Mouse (Mus musculus): ENCODE measurements at regions not wholly inside any gene's neighbourhood (a gene's known extent, or its start where the extent isn't known, plus 50 kb on each side); places are given as distances from the start of the nearest gene placed in this dataset.

- DNase-seq, result peak; percentile 24
Measured at GRCm38 (mm10) chr17:4806051-4806450, 188.1 kb upstream of the Arid1b start.

- DNase-seq, result no peak
Measured at GRCm38 (mm10) chr17:4808926-4809325, 185.2 kb upstream of the Arid1b start.

- DNase-seq, result no peak
Measured at GRCm38 (mm10) chr17:4813232-4813631, 180.9 kb upstream of the Arid1b start.

- no peak for DNase-seq
Measured at GRCm38 (mm10) chr17:4813666-4814065, 180.5 kb upstream of the Arid1b start.

- DNase-seq, result no peak
Measured at GRCm38 (mm10) chr17:4825221-4825895, 168.8 kb upstream of the Arid1b start.

- no peak for DNase-seq
Measured at GRCm38 (mm10) chr17:4834065-4834464, 160.1 kb upstream of the Arid1b start.

- DNase-seq, result no peak
Measured at GRCm38 (mm10) chr17:4834571-4834970, 159.6 kb upstream of the Arid1b start.

GRCm38 (mm10) chr17:4835065-4835705 is 158.9 kb upstream of the Arid1b start:
- DNase-seq, result no peak

GRCm38 (mm10) chr17:4840123-4840522 is 154.0 kb upstream of the Arid1b start:
- no peak for DNase-seq

- no peak for DNase-seq
Measured at GRCm38 (mm10) chr17:4858304-4858703, 135.8 kb upstream of the Arid1b start.

- no peak for DNase-seq
Measured at GRCm38 (mm10) chr17:4864901-4865300, 129.2 kb upstream of the Arid1b start.

GRCm38 (mm10) chr17:4865621-4866020 is 128.5 kb upstream of the Arid1b start:
- no peak for DNase-seq

- no peak for DNase-seq
Measured at GRCm38 (mm10) chr17:4866026-4866896, 127.9 kb upstream of the Arid1b start.

GRCm38 (mm10) chr17:4867083-4867482 is 127.0 kb upstream of the Arid1b start:
- DNase-seq, result no peak

GRCm38 (mm10) chr17:4867754-4868445 is 126.2 kb upstream of the Arid1b start:
- DNase-seq, result peak; percentile 44

GRCm38 (mm10) chr17:4868446-4868825 is 125.7 kb upstream of the Arid1b start:
- DNase-seq, result no peak

GRCm38 (mm10) chr17:4868861-4869260 is 125.3 kb upstream of the Arid1b start:
- no peak for DNase-seq

GRCm38 (mm10) chr17:4871267-4871666 is 122.9 kb upstream of the Arid1b start:
- DNase-seq, result no peak

- no peak for DNase-seq
Measured at GRCm38 (mm10) chr17:4874459-4874858, 119.7 kb upstream of the Arid1b start.

- no peak for DNase-seq
Measured at GRCm38 (mm10) chr17:4875086-4876046, 118.8 kb upstream of the Arid1b start.

- DNase-seq, result no peak
Measured at GRCm38 (mm10) chr17:4876431-4876830, 117.7 kb upstream of the Arid1b start.
